Mouse (Mus musculus): ENCODE measurements around the gene Hist1h4d.
"Not testable (repeated sequence)": the region's sequence is repeated elsewhere in the genome, so short reads cannot be mapped to it uniquely, and the experiment has no call there.

Hist1h4d gene

DNA sequence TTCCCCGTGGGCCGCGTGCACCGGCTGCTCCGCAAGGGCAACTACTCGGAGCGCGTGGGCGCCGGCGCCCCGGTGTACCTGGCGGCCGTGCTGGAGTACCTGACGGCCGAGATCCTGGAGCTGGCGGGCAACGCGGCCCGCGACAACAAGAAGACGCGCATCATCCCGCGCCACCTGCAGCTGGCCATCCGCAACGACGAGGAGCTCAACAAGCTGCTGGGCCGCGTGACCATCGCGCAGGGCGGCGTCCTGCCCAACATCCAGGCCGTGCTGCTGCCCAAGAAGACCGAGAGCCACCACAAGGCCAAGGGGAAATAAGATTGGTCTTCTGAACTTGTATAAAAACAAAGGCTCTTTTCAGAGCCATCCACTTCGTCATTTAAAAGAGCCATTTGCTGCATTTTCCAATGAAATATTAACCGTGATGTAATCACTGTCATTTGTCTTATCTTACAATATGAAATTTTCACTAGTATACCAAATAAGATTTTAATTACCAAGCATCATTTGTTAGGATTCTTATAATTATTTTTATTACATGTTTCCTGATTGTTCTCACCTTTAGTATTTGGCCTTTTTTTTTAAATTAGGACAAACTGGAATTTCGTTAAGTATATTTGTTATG is 6.7 kb upstream of the Hist1h4d start:
- not testable (repeated sequence) for DNase-seq

DNA sequence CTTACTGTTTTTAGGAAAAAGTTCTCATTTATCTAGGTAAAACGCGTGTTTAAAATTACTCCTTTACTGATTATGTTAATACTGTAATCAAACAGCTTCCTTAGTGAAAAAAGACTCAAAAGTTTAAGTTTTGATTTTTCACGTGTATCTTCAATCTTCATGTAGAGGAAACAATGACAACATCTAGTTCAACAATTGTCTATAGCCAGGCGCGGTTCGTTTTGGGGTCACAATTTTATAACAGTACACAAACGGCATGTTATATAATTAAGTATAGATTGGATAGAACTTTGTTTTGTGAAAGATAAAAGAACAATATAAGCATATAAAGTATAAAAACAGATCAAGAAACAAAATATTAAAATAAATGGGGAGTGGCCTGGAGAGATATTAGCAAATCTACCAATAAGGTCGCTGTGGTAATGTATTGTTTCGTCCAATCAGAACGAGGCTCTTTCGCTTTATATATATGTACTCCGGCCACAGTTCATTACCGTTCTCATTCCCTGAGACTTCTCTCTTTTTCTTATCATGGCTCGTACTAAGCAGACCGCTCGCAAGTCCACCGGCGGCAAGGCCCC is 6.0 kb upstream of the Hist1h4d start, which contains the start of gene Hist1h3d:
Gene Hist1h3d, plus strand, starts transcription at position 493 of the 581 bp plus-strand sequence.
- DNase-seq = peak in 1 of 2 experiments; percentile 34

DNA sequence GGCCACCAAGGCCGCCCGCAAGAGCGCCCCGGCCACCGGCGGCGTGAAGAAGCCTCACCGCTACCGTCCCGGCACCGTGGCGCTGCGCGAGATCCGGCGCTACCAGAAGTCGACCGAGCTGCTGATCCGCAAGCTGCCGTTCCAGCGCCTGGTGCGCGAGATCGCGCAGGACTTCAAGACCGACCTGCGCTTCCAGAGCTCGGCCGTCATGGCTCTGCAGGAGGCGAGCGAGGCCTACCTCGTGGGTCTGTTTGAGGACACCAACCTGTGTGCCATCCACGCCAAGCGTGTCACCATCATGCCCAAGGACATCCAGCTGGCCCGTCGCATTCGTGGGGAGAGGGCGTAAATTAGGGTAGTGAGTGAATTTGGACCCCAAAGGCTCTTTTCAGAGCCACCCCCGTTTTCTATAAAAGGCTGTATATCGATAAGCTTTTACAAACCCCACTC is 5.5 kb upstream of the Hist1h4d start:
- peak in 1 of 2 experiments; percentile 42 for DNase-seq

DNA sequence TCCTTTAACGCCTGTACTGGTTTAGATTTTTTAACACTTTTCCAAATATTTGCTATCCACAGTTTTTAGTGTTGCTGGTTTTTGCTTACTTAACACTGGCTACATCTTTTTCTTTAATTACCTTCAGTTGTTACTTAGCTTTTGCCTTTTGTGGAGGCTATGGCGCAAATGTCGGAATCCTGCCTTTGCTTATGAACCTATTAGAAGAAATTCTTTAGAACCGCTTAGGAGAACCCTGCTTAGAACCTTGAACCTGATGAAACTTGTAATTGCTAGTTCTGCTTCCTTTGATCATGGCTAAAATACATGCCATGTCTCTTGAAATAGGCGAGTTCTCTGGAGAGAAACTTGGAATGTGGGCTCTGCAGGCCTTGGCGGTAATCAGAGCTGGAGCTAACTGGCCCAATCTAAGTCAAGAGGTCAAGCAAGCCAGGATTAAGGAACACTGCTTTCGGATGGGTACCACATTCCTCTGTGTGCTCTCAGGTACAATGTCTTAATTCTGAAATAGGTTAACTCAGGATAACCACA is 5.0 kb upstream of the Hist1h4d start:
- DNase-seq = no peak

DNA sequence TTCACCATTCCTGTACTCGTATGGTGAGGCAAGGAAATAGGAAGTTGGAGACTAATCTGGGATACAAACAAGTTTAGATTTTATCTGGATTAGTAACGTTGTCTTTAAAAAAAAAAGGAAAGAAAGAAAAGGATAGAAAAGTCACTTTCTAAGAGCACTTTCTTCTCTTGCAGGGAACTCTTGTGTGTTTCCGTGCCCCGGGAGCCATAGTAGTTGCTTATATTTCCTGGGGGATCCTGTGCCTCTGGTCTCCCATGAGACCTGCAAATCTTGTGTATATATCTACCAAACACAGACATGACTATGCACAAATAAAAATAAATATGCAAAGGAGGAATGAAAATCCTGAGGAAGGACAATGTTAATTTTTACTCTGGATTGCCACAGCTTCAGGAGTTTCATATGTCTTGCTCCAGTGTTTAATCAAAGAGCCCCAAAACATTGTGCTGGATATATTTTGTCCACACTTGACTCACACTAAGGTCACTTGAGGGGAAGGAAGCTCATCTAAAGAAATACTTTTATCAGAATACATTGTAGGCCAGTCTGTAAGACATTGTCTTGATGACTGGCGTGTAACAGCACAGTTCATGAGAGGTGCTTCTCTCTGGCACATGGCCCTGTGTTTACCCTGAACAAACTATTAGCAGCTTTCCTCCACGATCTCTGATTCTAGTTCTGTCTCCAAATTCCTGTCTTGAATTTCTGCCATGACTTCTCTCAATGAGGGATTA is 4.3 kb upstream of the Hist1h4d start:
- no peak for DNase-seq

DNA sequence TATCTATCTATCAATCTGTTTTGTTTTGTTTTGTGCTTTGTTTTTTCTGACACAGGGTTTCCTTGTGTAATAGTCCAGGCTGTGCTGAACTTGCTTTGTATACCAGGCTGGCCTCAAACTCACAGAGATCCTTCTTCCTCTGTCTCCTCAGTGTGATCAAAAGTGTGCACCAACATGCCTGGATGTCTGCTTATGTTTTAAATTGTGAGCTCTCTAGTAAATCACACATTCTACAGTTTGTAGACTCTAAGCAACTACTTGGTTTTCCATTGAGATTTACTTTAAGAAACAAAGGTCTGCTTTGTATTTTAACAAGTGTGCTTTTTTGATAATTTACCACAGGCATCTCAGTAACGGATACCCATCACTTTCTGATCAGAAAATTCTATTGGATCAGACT is 3.6 kb upstream of the Hist1h4d start:
- DNase-seq = no peak

DNA sequence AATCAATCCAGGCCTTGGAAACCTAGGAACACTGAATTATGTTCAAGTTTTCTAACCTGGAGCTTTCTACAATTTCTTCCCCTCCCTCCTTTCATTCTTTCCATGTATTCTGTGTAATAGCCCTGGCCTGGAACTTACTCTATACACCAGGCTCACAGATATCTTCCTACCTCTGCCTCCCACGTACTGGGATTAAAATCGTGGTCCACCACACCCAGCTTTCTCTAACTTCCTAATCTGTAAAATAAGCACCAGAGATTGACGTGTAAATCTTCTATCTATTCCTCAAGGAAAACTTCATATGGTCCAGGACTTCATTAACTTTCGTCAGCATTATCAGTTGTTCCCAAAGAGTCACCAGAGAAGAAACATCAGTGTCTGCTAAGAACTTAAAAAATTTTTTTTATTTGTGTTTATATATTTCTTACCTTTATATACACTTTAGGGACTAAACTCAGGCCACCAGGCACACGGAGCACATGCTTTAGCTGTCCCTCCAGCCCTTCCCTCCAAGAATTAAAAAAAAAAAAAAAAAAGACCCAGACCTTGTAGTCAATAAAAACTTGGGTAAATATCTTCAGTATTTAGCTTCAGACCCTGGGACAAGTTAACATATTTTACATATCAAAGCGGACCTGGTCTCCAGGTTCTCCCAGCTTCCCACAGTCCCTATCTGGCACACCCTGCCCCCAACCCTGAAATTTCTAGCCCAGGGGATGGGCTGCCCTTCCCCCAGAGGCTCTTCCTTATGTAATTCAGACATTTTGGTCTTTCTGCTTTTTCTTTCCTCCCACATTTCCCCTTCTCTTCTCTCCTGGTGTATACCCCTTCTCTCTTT is 1.0 kb downstream of the Hist1h4d start:
- DNase-seq = no peak

DNA sequence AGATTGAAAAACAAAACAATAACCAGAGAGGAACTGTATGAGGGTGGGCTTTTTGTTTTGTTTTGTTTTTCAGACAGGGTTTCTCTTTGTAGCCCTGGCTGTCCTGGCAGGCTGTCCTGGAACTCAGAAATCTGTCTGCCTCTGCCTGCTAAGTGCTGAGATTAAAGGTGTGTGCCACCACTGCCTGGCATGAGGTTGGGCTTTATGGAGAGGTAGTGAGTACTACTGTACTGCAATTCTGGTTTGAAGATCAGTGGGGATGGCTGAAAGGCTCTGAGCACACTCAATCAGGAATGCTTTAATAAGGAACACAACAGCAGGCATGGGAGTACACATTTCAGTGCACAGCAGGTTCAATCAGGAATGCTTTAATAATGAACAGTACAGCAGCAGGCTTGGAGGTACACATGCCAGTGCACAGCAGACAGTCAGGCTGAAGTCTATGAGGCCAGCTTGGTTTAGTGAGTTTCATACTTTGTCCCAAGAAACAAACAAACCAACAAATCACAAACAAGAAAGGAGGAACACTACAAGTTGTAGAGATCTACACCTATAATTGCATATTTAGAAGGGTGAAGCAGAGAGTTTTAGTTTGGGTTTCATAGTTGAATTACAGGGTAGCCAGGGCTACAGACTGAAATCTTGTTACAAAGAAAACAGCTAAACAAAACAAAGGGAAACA is 2.1 kb downstream of the Hist1h4d start:
- DNase-seq = no peak

DNA sequence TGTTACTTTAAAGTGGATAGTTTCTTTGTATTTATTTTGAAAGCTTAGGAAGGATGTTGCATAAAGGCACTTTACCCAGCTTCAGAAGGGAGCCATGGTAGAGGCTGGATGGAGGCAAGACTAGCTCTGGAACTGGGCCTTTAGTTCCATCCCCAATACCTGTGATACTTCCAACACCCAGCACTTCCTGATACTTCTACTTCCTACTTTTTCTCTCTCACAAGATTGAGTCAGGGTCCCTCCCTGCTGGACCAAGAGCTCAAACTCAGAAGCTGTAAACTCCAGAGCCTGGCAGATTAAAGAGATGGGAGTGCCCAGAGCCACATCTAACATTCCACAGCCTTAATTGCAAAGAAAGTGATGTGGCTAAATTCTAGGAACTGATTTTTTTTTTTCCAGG is 2.9 kb downstream of the Hist1h4d start:
- peak in 1 of 2 experiments; percentile 17 for DNase-seq

DNA sequence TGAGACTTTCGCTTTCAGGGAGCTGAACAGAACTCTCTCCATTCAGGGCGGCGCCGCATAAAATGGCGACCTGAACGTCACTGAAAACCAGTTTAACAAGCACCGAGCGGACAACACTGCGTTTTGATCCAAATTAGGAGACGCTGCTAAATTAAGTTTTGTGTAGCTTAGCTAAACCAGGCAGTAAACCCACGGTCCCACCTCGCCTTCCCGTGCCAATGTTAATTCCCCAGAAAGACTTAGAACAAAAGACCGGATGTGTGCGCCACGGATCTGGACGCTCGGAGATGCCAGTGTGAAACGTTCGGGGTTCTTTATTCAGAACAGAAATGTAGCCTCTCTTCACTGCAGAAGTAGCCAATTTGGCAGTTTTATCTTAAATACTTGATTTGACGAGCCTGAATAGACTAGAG is 3.6 kb downstream of the Hist1h4d start:
- DNase-seq = peak; percentile 72 to 75

DNA sequence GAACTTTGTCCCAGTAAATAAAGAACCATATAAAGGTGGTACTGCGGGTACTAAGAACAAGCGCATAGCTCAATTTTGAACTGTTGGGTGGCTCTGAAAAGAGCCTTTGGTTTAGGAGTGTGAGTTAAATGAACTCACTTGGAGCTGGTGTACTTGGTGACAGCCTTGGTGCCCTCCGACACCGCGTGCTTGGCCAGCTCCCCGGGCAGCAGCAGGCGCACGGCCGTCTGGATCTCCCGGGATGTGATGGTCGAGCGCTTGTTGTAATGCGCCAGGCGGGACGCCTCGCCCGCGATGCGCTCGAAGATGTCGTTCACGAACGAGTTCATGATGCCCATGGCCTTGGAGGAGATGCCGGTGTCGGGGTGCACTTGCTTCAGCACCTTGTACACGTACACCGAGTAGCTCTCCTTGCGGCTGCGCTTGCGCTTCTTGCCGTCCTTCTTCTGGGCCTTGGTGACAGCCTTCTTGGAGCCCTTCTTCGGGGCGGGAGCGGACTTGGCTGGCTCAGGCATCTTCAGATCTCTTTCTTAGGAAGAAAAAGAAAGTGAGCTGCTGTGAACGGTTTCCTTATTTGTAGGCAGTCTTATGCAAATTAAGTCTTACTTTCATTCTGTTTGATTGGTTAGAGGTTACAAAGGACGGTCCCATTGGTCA is 4.2 kb downstream of the Hist1h4d start:
- DNase-seq = peak; percentile 75 to 84

DNA sequence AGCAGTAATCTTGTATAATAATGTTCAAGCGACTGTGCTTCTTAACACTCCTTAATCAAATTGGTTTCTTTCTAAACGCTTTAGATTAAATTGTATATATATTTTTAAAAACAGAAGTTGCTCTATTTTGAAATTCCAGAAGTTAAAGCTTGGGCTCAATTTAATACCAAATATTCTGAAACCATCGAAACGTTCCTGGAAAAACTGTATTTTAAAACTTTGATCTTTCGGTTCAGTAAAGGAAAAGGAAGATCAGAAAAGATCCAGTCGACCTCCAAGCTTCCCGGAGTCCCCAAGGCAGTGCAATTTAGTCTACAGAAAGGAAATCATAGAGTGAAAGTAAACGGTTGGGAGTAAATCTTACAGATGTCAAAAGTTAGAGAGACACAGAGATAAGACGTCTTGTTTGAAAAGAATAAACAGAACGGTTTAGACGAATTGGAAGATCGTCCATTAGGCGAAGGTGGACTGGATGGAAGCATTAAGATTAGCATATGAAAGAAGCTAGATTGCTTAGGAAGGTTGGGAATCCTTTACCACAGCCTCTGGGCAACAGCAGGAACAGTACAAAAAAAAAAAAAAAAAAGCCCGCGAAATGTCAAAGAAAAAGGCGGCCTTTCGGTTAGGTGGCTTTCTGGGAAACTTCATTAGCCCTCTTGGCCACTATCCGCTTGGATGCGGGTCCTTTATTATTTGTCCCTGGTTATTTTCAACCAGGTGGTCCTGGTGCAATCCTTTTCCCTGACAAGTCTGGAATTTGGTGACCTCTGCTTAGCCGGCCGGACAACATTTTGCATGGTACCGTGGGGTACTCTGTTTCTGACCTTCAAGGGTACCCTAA is 4.9 kb downstream of the Hist1h4d start:
- DNase-seq = peak in 1 of 2 experiments; percentile 13

DNA sequence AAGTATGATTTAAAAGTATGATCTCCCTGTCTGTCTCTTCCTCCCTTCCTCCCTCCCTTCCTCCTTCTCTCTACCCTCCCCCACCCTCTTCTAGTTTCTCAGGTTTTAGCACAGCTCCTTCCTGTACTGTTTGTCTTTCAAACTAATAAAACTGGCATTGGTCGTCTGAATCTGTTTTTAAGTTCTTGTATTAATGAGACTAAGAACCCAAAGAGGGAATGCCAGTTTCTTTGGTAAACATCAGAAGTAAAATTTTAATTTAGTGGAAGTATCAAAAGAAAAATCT is 5.5 kb downstream of the Hist1h4d start:
- no peak for DNase-seq

DNA sequence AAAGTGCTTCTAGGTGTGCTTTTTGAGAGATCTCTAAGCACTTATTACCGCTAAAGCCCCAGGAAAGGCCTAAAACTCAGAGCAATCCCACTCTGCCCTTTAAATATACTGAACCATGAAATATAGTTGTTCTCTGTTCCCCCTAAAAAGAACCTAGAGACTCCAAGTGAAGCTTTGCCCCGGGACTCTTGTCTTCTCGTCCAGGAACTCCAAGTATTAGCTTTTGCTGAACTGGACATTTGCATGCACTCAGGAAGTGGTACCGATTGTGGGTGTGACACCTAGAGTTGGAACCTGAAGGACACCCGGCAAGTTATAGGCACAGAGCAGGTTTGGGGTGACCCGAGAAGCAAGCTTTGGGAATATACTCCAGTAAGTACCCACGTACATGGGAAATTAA is 9.8 kb downstream of the Hist1h4d start:
- no peak for DNase-seq

DNA sequence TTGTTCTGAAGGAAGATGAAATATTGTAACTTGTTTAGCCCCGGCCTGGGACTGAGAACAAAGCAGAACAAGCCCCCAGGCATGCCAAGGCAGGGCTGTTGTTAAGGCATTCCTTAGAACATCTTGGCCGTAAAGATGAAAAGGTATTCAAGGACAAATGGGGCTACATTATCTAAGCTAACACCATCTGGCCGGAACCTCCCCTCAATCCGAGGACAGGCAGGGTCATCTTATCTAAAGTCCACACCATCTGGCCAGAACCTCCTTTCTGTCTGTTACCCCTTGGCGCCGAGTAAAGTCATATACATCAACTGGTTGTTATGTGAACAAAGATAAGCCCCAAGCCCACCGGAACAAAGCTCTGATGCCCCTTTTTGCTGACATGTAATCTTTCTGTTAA is 10.5 kb downstream of the Hist1h4d start:
- not testable (repeated sequence) for DNase-seq

DNA sequence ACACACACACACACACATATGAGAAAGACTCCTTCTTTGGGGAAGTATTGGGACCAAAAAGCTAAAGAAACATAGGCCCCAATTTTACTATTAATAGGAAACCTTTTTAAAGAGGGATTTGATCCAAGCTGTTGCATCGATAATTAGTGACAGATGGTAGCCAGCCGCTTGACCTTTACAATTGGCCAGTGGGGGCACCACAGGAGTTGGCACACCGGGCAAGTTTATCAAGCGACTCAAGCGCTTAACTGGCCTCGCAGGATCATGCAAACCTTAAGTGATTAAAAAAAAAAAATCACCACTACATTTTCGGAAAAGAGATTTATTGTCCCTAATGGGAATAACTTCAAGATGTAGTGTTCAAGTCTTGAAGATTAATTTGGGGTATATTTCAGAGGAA is 11.2 kb downstream of the Hist1h4d start:
- no peak for DNase-seq

DNA sequence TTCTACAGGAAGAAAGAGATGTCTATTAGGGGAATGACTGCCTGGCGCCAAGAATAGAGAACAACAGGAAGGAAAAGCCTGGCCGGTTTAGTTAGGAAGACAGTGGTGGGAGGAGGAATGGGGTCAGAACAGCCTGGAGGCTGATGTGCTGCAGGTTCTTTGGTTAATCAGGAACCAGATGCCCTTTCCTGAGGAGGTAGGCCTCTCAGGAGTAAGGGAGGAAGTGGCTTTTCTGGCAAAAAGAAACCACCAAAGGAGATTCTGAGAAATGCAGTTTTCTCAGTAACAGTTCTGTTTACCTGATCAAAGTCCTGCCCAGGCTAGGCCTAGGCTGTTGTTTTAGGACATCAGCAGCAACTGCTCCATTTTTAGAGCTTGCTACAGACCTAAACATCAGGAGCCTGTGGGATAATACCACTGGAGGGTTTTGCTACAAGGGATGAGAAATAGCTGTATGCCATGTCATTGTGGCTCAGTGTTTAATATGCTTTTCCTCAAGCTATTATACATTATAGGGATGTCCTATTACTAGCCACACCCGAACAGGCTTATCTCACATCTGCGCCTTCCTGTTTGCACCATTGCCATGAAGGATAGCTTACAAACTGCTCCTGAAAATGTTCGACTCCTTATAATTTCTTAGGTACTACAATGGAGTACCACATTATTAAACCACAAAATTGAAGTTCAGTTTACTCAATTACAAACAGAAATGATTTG is 11.8 kb downstream of the Hist1h4d start:
- no peak for DNase-seq

DNA sequence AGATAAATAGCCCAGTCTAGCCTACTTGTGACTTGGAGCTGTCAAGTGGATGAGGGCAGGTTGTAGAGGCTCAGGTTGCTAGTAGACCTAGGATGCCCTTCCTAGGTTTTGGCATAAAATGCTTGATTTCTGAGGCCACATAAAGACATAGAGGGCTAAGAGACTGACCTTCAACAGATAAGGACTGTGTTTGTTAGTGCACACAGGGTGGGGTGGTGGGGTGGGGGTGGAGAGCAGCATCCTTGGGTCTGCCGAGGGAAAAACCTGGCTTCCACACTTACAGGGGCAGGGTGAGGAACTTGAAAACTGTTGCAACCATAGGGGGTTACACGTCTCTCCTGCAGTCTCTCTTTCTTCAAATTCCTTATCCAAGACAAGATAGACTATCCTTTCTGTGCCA is 13.8 kb downstream of the Hist1h4d start:
- DNase-seq = no peak

DNA sequence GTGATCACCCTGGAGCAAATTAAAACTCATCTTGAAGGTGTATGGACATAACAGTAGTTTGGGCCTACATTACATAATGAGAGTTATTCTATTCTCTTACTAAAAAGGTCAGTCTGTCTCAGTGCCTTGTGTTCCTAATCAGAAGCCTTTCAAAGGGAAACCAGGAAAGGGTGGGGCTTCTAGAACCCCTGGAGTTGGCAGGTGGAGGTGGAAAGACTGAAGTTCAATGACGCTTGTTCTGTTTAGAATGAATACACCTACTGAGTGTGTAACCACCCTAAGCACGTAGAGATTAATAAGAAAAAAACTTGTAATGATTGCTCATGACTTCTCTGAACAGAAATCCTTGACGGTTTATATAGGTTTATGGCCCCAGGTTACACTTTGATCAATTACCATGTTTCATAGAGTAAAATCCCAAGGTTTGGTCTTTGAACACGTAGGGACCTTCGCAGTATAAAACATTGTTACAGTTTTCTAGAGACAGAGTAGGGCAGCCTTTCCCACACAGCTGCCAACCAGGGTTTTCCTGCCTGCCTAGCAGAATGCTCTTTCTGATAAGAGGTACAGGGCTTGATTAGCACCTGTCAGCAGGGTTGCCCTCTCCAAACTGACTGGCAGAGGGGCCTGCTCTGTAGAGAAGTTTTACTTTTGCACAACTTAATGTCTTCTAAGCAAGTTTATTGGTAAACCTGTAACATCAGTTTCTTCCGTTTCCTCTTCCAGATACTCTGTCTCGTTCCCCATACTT is 14.4 kb downstream of the Hist1h4d start:
- DNase-seq = no peak
